Mouse (Mus musculus): ENCODE data around the gene Med28.

Gene Med28

DNA sequence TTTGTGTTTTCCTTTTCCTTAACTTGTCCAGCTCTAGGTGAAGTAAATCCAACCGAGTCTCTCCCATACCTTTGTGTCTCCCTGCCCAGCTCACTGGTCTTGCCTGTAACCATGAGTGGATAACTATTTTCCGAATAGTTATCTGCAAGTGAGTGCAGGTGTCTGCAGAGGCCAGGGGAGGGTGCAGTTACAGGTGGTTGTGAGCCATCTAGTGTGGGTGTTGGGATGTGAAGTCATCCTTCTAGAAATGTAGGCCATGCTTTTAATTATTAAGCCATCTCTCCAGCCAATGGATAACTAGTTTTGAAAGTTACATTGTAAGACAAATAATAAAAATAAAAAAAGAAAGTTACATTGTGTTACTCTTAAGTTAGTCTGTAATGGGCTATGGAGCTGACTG is 6.5 kb upstream of the Med28 start:
- DNase-seq, result no peak

DNA sequence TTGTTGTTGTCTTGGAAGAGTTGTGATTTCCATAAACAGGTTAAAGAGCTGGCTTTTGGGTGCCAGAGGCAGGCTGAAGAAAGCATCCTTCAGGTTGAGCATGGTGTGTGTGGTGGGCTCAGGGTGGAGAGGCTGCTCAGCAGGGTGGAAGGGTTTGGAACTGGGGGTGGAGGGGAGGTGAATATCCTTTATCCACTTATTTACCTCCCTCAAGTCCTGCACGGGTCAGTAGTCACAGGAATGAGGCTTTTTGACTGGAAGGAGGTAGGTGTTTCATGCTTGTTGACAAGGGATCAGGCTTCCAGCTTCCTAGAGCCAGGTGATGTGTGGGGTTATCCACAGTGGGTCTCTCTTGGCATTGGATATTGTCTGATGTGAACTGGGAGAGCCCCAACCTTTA is 5.4 kb upstream of the Med28 start:
- no peak for DNase-seq

DNA sequence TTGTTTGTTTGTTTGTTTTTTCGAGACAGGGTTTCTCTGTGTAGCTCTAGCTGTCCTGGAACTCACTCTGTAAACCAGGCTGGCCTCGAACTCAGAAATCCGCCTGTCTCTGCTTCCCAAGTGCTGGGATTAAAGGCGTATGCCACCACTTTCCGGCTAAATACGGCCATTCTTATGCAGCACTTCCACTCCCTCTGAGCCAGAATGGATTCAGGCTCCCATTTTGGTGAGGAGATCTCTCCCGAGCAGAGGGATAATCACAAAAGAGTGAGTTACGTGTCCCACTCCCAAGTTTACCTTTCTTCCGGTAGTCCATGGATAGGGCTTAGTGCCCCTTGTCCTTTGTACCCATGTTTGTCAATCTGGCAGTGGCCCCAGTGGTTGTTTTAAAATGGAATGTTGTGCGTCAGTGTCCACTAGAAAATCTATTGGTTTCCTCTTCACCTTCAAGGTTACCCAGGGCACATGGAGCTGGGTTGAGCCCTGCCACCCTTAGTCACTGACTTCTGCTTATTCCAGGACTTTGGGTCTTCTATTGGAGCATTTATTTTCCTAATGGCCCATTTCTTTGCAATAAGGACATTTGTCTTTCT is 4.8 kb upstream of the Med28 start:
- DNase-seq, result no peak

DNA sequence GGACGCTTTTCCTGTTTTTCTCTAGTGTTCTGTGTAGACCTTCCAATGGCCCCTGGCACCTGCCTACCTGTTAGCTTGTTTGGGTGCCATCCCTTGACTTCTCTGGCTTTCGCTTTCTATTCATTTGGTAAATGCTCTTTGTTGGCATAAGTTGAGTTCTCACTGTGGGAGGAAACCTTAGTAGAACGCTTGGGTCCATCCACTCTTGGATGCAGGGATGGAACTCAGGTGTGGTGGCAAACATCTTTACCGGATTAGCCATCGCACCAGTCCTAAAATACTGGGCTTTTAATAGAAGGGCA is 731 bp downstream of the Med28 start:
- no peak for DNase-seq

DNA sequence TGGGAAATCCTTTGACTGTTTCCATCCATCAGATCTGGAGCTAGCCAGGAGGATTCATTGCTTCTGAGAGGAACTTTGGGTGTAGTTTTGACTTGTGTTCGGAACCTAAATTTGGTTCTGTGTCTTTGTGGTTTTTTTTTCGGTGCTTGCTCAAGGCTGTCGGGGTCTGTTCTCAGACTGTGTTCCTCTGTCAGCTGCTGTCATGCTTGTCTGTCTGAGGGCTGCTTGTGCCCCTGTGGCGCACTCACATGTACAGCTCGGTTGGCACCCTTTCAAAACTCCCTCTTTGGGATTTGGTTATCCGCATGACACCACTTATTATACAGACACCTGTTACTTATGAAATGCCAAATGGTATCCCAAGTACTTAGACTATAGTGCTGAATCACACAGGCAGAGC is 1.6 kb downstream of the Med28 start:
- DNase-seq, result no peak

DNA sequence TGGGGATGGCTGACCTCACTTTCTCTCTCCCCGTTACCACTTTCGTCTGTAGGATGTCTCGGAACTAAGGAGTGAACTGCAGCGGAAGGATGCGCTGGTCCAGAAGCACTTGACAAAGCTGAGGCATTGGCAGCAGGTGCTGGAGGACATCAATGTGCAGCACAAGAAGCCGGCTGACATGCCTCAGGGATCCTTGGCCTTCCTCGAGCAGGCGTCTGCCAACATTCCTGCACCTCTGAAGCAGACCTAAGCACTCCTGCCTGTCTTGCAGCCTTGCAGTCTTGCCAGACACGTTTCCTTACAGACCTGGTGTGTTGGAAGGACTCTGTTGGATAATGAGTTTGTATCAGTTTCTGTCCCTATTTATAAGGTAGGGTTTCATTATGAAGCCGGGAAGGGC is 5.1 kb downstream of the Med28 start:
- DNase-seq, result no peak

DNA sequence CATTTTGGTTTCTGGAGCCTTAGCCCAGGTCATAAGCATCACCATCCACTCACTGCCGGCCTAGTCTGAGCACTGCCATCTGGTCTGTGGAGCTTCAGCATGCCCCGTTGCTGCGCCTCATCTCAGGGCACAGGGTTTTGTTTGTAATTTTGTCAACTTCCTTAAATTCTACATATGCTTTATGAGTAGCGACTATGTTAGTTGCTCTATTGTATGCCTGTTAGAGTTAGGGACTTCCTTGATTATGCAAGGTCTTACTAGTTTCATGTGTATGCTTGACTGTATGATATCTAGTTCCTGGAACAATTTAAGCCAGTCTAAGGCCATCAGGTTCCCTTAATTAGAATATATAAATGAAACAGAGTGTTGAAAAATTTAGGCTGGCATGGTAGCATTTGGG is 6.3 kb downstream of the Med28 start:
- DNase-seq, result no peak

DNA sequence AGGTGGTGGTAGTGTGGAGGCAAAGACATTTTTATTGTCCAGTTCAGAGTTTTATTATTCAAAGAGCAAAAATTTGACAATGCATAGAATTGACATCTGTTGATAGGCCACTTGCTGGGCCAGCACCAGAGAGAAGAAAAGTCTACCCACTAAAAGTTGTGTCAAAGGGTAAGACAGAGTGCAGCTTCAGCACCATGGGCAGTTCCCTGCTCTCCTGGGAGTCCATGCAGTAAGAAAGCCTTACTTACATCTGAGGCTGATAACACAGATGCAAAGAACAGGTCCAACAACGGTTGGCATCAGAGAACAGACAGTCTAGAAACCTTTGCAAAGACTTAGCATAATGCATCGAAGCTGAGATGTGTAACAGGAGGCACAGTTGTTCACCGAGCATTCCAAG is 9.7 kb downstream of the Med28 start:
- no peak for DNase-seq

DNA sequence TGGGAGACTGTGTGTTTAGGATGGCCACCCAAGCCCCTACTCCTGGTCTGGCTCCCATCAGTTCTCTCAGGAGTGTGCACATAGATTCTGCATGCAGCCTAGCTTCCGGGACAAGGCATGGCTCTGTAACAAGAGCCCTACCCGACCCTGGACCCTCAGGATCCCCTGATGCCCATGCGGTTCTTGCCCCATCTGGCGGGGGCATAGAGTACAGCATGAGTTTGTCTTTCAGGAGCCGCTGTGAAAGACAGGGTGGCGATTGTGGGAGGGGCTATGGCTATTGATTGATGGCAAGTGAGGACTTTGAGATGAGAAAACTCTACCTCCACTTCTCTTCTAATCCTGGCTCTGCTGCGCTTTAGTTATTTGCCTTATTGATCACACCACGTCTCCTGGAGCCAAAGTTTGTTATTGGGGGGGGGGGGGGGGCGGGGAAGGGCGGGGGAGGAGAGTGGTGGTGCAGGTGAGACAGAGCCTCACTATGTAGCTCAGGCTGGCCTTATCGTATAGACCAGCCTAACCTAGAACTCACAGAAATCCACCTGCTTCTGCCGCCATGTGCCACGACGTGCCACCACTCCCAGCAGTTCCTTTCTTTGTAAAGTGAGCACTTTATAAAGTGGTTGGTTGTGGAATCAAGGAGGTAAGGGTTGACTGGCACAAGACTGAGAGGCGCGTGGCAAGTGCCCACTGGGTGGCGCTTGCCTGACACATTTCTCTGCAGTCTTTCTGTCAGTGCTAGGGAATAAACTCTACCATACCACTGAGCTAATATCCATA is 14.5 kb downstream of the Med28 start:
- DNase-seq, result peak; percentile 63

DNA sequence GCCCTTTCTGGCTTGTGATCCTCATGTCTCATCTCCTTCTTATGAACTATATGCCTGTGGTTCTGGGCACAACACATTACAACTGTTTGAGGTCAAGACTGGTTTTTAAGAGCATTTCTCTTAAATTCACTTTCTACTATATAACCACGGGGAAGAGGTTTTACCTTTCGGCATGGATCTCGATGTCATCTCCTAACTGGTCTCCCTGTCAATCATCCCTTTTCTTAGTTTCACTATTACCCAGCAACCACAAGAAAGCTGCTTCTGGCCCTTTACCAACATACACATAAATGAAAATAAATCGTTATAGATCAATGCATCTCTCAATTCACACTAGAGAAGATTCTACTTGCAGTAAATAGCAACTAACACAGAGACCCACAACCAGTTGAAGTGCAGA is 15.1 kb downstream of the Med28 start:
- DNase-seq, result no peak

DNA sequence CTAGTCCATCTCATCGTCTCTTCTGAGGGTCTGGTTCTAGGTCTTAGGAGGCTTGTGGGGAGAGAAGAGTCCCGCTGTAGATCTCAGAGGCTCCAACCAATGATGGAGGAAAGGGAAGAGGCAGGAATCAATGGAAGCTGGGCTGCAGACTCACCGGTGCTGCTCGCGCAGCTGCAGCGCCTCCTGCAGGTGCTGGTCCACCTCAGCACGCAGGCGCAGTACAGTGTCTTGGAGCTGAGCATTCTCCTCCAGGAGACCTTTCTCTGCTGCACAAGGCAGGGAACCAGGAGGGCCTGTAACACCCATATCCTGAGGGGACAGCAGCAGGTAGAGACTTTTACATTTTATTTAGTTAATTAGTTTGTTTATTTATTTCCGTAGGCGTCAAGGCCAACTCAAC is 19.5 kb downstream of the Med28 start:
- no peak for DNase-seq

DNA sequence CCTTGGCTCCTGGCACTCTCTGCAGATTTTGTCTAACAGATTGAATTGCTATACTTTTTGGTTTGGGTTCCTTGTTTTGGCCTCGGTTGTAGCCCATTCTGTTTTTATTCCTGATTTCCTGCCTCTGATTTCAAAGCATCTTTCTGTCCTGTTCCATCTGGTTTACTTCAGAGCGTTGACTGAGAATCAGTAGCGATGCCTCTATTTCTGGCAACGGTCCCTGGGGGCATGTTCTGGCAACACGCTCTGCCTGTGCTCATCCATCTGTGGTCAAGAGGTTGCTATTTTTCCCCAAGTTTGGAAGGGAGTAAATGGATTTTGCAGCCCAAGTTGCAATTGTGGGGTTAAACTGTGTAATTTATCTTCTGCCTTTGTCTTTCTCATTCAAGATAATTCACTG is 23.3 kb downstream of the Med28 start:
- DNase-seq, result no peak

DNA sequence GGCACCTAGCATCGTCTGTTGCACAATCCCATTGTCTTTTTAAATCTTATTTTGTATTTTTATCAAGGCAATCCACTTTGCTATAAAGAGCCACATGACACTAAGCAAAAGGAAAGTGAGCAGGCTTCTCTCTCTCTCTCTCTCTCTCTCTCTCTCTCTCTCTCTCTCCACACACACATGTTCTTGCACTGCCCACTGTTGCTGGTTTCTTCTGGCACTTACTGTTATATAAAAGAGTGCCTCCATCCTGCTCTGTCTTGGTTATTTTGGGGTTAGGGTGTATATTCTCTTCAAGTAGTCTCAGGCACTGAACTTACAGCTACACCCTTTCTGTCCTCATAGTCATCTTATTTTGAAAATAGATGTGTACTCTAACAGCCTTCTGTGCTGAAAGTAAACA is 29.6 kb downstream of the Med28 start:
- no peak for DNase-seq

DNA sequence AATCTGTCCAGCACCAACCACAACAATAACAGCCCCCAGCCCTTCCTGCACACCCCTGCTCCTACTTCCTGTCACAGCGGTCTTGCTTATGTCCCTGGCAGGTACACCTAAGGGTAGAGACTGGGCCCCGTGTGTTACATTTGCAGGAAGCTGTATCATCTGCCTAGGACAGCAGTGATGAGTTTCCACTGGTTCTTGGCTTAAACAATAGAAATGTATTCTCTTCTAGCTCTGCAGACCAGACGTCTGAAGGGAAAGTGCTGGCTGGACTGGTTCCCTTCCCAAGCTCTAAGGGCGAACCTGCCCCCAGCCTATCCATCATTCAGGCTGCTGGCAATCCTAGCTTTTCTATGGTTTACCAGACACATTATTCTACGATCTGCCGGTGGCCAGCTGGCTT is 44.0 kb downstream of the Med28 start:
- DNase-seq, result no peak

DNA sequence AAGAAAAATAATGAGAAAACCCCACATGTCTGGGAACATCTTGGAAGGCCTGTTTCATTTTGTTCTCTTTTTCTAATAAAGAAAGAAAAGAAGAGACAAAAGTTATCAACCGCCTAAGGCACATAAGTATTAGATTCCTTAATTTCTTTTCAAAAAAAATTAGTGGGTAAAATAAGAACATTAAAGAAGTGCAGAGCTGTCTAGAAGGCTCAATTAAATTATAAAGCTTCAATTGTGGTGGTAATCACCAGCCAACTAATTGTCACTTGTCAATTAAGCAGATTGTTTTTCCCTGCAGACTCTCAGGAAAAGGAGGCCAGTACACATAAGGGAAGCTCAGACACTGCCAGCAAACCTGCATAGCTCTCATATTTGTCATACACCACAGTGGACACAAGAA is 45.8 kb downstream of the Med28 start:
- DNase-seq, result no peak

DNA sequence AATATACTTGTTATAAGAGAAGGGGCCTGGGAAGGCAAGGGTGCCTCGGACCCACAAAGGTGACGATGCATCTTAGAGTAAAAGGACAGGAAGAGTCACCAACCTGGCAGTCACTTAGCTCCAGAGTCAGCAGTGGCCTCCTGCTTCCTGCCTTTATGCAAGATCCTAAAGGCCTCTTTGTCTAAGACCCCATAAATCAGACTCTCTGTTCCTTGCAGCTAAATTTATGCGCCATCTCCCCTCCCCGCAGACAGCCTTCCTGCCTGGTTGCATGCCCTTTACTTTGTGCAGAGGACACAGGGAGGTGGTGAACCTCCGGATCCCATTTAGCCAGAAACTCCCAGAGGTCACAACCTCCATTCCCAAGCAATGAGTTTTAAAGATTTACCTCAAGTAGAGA is 52.8 kb downstream of the Med28 start:
- DNase-seq, result no peak

DNA sequence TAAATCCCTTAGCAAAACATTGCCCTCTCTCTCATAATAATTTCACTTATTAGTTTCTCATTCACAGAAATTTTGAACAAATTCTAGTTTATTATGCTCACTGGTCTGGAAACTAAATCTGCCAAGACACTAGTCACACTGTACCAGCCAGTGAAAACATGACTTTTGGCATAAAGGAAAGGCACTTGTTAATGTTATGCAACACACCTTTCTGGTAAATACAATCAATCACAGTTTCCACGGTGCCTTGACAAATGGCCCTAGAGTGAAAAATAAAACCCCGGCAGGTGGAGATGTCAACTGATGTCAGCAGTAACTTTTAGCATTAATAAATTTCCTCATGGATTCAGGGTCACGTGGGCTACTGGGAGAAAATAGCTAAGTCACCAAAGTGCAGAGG is 56.7 kb downstream of the Med28 start:
- no peak for DNase-seq

DNA sequence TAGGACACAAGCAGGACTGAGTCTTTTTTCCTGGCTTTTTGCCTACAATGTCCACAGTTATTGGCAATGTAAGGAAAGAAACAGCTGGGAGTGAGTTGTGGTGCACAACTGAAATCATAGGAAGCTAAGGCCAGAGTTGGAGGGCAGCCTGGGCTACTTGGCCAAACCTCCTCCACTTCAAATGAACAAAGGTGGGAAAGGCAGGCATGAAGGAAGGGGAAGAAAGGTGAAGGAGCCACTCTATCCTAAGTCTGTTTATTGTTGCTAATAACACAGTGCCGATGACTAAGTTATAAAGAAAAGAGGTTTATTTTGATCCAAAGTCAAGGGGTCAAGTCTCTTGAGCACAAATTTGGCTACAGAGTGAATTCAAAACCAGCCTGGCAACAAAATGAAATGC is 57.3 kb downstream of the Med28 start:
- DNase-seq, result no peak
